Mouse (Mus musculus): ENCODE data around the gene Snx6.
"Not testable (repeated sequence)": the region's sequence is repeated elsewhere in the genome, so short reads cannot be mapped to it uniquely, and the experiment has no call there.

Snx6 gene

DNA sequence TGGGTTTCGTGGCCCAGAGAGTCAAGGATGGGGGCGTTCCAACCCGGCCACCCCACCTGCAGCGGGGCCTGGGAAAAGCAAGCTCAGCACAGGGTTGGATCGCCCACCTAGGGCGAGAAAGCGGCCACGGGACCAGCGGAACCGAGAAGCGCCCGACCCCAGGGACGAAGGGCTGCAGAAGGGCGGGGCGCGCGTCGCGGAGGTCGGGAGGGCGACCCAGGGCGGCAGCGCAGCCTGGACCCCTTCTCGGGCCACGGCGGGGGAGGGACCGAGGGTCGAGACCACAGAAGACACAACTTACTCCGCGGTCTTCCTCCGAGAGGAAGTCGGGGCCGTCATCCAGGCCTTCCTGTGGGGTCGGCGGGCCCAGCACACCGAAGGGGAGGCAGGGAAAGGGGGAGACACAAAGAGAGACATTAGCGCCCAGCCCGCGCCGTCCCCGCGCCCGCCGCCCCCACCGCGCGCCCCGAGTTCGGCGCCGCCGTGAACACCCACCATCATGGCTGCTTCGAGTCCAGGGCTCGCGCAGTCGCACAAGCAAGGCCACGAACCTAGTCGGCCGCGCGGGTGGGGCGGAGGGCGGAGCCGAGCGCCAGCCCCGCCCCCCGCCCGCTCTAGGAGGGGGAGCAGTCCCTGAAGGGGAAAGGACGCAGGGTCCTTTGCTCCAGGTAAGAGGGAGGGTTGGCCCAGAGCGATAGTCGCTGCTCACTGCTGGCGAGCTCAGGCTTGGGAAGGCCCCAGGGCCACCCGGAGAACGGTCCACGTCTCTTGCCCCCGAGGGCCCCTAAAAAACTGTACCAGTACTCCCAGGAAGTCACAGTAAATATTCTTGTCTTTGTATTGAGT is at the start of gene Snx6:
Gene Snx6, minus strand, starts transcription at position 551 of the 846 bp plus-strand sequence.
- DNase-seq (ENCODE audit: low read depth, low spot score), result peak; percentile 88

DNA sequence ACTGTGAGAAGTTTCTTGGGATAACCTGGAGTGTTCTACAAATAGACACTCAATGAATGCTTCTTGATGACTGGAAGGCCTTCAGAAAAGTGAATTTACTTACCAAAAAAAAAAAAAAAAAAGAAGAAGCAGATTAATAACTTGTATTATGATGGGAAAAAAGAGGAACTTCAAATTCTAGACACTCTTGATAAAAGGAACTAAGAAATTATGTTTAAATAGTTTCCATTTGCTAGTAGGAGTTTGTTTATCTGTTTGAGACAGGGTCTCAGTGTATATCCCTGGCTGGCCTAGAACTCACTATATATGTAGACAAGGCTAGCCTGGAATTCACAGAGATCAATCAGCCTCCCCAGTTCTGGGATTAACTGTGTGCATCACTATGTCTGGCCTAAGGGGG is 48.9 kb upstream of the Snx6 start:
- no peak for DNase-seq (ENCODE audit: low read depth, low spot score)

DNA sequence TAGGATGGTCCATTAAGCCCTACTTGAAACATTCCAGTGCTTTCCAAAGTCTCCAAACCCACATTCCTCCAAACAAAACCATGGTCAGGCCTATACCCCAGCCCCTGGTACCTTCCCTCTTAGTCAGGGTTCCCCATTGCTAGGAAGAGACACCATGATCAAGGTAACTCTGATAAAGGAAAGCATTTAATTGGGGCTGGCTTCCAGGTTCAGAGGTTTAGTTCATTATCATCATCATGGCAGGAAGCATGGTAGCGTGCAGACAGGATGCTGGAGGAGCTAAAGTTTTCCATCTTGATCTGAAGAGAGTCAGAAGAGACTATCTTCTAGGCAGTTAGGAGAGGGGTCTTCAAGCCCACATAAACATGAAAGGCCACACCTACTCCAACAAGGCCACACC is 46.1 kb upstream of the Snx6 start:
- no peak for DNase-seq (ENCODE audit: low read depth, low spot score)

- no peak for DNase-seq (ENCODE audit: low read depth, low spot score)
Measured at GRCm38 (mm10) chr12:54839815-54840214, 44.3 kb upstream of the Snx6 start.

DNA sequence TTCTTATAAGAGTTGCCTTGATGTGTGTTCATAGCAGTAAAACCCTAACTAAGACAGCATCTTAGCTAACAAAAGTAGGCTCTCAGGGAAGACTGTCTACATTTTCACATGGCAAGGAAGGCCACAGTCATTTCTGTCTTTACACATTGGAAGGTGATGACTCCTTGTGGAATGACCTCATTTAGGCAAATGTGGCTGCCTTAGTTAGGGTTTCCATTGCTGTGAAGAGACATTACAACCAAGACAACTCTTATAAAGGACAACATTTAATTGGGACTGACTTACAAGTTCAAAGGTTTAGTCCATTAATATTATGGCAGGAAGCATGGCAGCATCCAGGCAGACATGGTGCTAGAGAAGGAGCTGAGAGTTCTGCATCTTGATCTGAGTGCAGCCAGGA is 43.4 kb upstream of the Snx6 start:
- no peak for DNase-seq (ENCODE audit: low read depth, low spot score)

GRCm38 (mm10) chr12:54835608-54836570 is 40.4 kb upstream of the Snx6 start:
- no peak for DNase-seq (ENCODE audit: low read depth, low spot score)

GRCm38 (mm10) chr12:54834925-54835447 is 39.5 kb upstream of the Snx6 start:
- DNase-seq (ENCODE audit: low read depth, low spot score), result peak; percentile 81

GRCm38 (mm10) chr12:54833856-54834399 is 38.4 kb upstream of the Snx6 start:
- no peak for DNase-seq (ENCODE audit: low read depth, low spot score)

DNA sequence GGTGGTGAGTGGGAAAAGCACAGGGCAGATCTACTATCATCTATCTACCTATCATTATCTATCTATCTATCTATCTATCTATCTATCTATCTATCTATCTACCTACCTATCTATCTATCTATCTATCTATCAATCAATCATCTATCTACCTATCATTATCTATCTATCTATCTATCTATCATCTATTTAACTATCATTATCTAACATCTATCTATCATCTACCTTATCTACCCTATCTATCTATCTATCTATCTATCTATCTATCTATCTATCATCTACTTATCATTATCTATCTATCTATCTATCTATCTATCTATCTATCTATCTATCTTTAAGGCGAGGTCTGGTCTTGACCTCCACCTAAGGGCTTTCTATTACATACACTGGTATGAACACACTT is 36.4 kb upstream of the Snx6 start:
- not testable (repeated sequence) for DNase-seq (ENCODE audit: low read depth, low spot score)

GRCm38 (mm10) chr12:54830574-54830973 is 35.1 kb upstream of the Snx6 start:
- DNase-seq (ENCODE audit: low read depth, low spot score), result peak; percentile 80

DNA sequence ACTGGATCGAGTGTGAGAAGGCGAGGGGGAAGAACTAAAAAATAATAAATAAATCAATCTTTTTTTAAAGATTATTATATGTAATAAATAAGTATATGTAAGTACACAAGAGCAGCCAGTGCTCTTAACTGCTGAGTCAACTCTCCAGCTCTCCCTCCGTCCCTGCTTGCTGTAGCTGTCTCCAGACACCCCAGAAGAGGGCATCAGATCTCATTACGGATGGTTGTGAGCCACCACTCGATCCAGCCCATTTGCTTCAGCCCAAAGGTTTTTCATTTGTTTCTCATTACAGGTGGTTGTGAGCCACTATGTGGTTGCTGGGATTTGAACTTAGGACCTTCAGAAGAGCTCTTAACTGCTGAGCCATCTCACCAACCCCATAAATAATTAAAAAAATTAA is 34.4 kb upstream of the Snx6 start:
- no peak for DNase-seq (ENCODE audit: low read depth, low spot score)

GRCm38 (mm10) chr12:54828043-54828442 is 32.5 kb upstream of the Snx6 start:
- DNase-seq (ENCODE audit: low read depth, low spot score), result no peak

- DNase-seq (ENCODE audit: low read depth, low spot score), result no peak
Measured at GRCm38 (mm10) chr12:54825202-54825601, 29.7 kb upstream of the Snx6 start.

DNA sequence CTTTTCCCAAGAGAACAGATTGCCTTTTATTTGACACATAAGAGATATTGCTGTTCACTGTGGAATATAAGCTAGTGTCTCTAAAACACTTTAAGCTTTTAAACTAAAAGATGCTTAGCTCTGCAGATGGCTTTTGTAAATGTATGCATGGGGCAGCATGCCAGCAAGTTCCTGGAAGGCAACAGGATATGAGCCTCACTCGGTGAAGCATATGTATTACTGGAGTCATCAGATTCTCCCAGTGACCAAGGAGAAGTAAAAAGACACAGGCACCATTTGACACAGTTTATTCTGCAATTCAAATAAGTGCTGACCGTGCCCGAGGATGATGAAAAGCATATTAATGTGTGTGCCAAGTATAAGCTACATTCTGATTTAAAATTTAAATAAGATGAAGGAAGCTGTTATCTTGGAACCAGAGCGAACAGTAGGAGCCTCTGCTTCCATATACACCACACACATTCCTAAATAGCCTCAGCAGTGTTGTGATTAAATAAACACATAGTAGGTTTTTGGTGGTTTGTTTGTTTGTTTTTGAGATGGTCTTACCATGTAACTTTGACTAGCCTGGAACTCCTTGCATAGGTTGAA is 27.4 kb upstream of the Snx6 start:
- DNase-seq (ENCODE audit: low read depth, low spot score), result no peak

DNA sequence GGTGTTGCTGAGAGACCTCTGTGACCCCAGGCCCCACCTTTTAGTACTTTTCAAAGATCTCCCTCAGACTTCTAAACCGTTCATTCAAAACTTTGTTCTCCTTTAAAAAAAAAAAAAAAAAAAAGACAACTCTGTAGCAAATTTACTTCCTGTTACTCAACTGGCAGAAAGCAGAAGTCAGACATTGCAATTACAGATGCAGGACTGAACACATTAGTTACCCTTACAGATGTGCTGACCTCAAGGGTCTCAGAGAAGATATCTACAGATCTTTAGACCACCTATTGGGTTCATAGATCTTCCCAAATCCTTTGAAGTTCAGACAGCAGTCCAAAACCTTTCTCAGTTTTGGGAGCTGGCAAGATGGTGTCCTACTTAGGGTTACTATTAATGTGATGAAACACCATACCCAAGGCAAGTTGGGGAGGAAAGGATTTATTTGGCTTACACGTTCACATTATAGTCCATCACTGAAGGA is 25.2 kb upstream of the Snx6 start:
- DNase-seq (ENCODE audit: low read depth, low spot score), result no peak

GRCm38 (mm10) chr12:54819181-54819935 is 23.9 kb upstream of the Snx6 start:
- DNase-seq (ENCODE audit: low read depth, low spot score), result no peak

- DNase-seq (ENCODE audit: low read depth, low spot score), result no peak
Measured at GRCm38 (mm10) chr12:54810142-54810541, 14.6 kb upstream of the Snx6 start.

DNA sequence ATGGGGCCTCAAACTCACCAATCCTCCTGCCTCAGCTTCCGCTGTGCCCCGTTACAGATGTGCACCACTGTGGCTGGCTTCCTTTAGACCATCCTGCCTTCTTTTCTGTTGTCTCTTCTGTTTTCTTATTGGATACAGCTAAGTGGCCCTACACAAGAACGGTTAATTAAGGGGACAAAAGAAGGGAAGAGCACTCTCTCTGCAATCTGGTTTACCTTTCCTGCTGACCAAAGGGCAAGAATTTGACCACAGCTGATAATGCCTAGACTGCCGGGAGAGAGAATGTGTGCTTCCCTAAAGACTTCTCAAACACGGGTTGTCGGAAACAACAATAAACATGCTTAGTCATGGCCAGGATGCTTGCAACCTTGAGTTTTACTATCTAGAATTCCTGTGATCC is 12.0 kb upstream of the Snx6 start:
- DNase-seq (ENCODE audit: low read depth, low spot score), result no peak

DNA sequence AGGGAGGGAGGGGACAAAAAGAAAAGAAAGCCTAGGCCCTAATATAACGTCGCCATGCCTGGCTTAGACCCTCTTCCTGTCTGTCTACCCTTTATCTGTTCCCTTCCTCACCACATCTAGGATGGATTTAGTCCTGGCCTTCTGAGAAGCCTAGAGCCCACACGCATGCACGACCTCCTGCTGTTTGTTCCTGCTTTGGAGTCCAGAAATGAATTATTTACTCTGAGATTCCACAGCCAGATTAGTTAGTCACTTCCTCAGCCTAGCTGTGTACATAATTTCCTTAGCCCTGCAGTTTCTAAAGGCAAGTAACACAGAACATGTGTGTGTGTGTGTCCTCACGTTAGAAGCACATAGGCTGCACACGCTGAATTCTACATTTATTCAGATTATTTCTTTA is 10.6 kb upstream of the Snx6 start:
- no peak for DNase-seq (ENCODE audit: low read depth, low spot score)

- DNase-seq (ENCODE audit: low read depth, low spot score), result no peak
Measured at GRCm38 (mm10) chr12:54805254-54806002, 9.9 kb upstream of the Snx6 start.

All from mesoderm, embryonic 11.5 days (tissue).